In genomic region chr12:39711807-39712206, GRCm38 (mm10) we compare ENCODE assay signal across 22 mouse cellular contexts.
"Had no signal": no experiment of that assay in that cellular context is flagged by ENCODE, and none has a peak within 500 bp of the region (broad histone marks: within the 10 kb centered on the region; RNA-seq: fewer than 3 reads in every experiment).

No protein-coding gene starts in this region.

- ATAC-seq: hindbrain, embryonic 16.5 days; hindbrain, postnatal 0 days; inflammation-experienced regulatory T-cells, adult 6 months; intestine, embryonic 15.5 days; intestine, embryonic 16.5 days; intestine, postnatal 0 days had no signal

- DNase-seq: heart, postnatal 10 days; heart, postnatal 14 days; heart, postnatal 36 days; heart, postnatal 4 days; kidney, adult 11 months; kidney, adult 18-20 months; kidney, adult 2 months; kidney, adult 8-10 months; kidney, adult 9 months; kidney, postnatal 10 days; kidney, postnatal 14 days; kidney, postnatal 25 days; kidney, postnatal 36 days; kidney, postnatal 4 days; layer of hippocampus, adult 9-11 months; layer of hippocampus, postnatal 36 days had no signal
